Mouse (Mus musculus) olfactory bulb, adult 2 months (tissue): ENCODE results near the gene Gm5148.

Experiments used
- CTCF ChIP-seq: fragments of 200-500 bp; IDR thresholded peaks from 2 replicates; pipeline ENCODE4 v1.5.1; 2012; ENCODE audit warnings: low read depth, mild to moderate bottlenecking, low read length, moderate library complexity; ENCODE audit not compliant: insufficient read depth
- POLR2A ChIP-seq: fragments of 200-500 bp; IDR thresholded peaks from 2 replicates; pipeline ENCODE4 v1.6.1; 2012; ENCODE audit warnings: mild to moderate bottlenecking, low read depth, low read length, moderate library complexity; ENCODE audit not compliant: insufficient read depth

DNA sequence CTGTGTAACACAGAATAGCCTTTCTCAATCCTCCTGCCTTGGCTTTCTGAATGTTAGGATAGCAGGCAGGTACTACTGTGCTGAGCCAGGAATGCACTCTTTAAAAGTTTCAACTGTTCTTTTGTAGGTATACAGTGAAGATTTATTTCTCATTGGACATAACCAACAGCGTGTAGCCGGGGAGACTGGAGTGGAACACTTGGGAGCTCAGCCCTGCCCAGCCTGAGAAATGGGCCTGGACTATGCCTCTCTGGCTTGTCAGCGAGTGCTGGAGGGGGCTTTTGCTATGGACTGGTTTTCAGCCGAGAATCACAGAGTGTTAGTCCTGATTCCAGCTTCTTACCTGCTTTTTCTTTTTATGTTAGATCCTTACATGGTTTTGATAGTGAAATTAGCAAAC, 42.3 kb upstream of the Gm5148 start:
- no peak for TF ChIP-seq POLR2A
- TF ChIP-seq CTCF = no peak
